Mouse (Mus musculus): ENCODE measurements around the gene Siglec1.

DNA sequence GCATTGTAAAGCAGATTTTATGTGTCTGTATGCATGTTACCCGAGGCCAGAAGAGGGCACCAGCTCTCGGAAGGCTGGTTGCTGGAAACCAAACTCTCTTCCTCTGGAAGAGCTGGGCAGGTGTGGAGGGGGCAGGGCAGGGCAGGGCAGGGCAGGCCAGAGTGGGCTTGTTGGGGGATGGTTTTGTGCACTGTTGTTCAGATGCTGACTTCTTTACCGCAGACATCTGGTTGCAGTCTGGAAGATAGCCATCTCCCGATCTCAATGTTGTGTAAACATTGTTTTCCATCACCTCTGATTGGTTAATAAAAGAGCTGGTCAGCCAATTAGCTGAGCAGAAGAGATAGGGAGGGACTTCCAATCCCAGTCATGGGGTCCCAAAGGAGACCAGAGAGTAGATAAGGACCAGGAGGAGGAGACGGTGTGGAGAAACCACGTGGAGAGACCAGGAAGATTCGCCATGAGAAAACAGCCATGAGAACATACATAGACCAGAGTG, 42.2 kb downstream of the Siglec1 start:
- TF ChIP-seq CTCF (IDR thresholded peaks at IDR 0.05; ENCODE audit: low read depth) (peak; percentile 53), EP300 (IDR thresholded peaks at IDR 0.05; ENCODE audit: low read depth) (no peak)
